Mouse (Mus musculus) MEL (cell line): ENCODE data around the gene Gm19668. TPM values are rescaled to one million over a fixed set of nuclear protein-coding genes. Genes with fewer than 3 reads are reported as not detected.
"Not testable (repeated sequence)": the region's sequence is repeated elsewhere in the genome, so short reads cannot be mapped to it uniquely, and the experiment has no call there.

Experiments used
- DNase-seq: peaks from one replicate; pipeline ENCODE4 v3.0.0; 2011; ENCODE audit warnings: low read depth, low spot score
- H3K27ac ChIP-seq: 2 replicates; pipeline ENCODE4 v1.5.1; 2012; ENCODE audit warnings: low read depth, mild to moderate bottlenecking, control low read depth, low read length, moderate library complexity; ENCODE audit not compliant: control insufficient read depth
- H3K27me3 ChIP-seq, 2 experiments: fragments of 150-350 bp in 1 of 2; sonication (generic) in 1 of 2; 2 replicates each; pipeline ENCODE4 v1.6.1; 2012; ENCODE audit warnings: low read length in 2 of 2, mild to moderate bottlenecking in 2 of 2, improper control_type of control experiment in 1 of 2, moderate library complexity in 1 of 2; ENCODE audit not compliant: insufficient read depth in 2 of 2, control insufficient read depth in 1 of 2
- H3K36me3 ChIP-seq, 2 experiments: 2 replicates each; pipeline ENCODE4 v1.6.1; 2012 to 2014; ENCODE audit warnings: low read length in 2 of 2, improper control_type of control experiment in 1 of 2, inconsistent platforms in 1 of 2, mild to moderate bottlenecking in 1 of 2; ENCODE audit not compliant: insufficient read depth in 2 of 2, control insufficient read depth in 1 of 2
- H3K4me1 ChIP-seq, 2 experiments: fragments of 150-350 bp in 1 of 2; sonication (generic) in 1 of 2; 2 replicates each; pipeline ENCODE4 v1.6.1; 2012; ENCODE audit warnings: low read length in 2 of 2, improper control_type of control experiment in 1 of 2, mild to moderate bottlenecking in 1 of 2; ENCODE audit not compliant: insufficient read depth in 2 of 2, control insufficient read depth in 1 of 2
- H3K4me3 ChIP-seq, 2 experiments: fragments of 150-350 bp in 1 of 2; sonication (generic) in 1 of 2; 2 replicates each; pipeline ENCODE4 v1.5.1; 2012; ENCODE audit warnings: low read depth in 2 of 2, low read length in 2 of 2, mild to moderate bottlenecking in 2 of 2, moderate library complexity in 2 of 2, control low read depth in 1 of 2, improper control_type of control experiment in 1 of 2; ENCODE audit not compliant: control insufficient read depth in 1 of 2, insufficient read depth in 1 of 2
- H3K79me2 ChIP-seq: 2 replicates; pipeline ENCODE4 v1.6.1; 2012; ENCODE audit warnings: mild to moderate bottlenecking, low read length, moderate library complexity; ENCODE audit not compliant: control insufficient read depth, poor library complexity, insufficient read depth
- H3K9ac ChIP-seq: 2 replicates; pipeline ENCODE4 v1.6.1; 2012; ENCODE audit warnings: low read depth, mild to moderate bottlenecking, control low read depth, low read length, moderate library complexity; ENCODE audit not compliant: control insufficient read depth, poor library complexity, severe bottlenecking
- H3K9me3 ChIP-seq: fragments of 150-350 bp; sonication (generic); replicated peaks from 2 replicates; pipeline ENCODE4 v1.6.1; 2012; ENCODE audit warnings: mild to moderate bottlenecking, low read length, improper control_type of control experiment, moderate library complexity; ENCODE audit not compliant: insufficient read depth
- NRF1 ChIP-seq: IDR thresholded peaks from 2 replicates; pipeline ENCODE4 v1.6.1; 2014; ENCODE audit warnings: low read depth, mild to moderate bottlenecking, inconsistent platforms, low read length, improper control_type of control experiment, moderate library complexity; ENCODE audit not compliant: poor library complexity, insufficient read depth, severe bottlenecking
- USF1 ChIP-seq: IDR thresholded peaks from 2 replicates; pipeline ENCODE4 v1.6.1; 2014; ENCODE audit warnings: low read depth, mild to moderate bottlenecking, inconsistent platforms, low read length, improper control_type of control experiment, moderate library complexity
- polyA plus RNA-seq, 2 experiments: library from polyadenylated mRNA; stranded (reverse) in 1 of 2; unstranded in 1 of 2; fragments of >175 nt in 1 of 2; fragments of >200 nt in 1 of 2; gene quantifications; 2 replicates each; pipeline versions ENCODE4 v1.2.1 to v1.2.4; 2012; ENCODE audit warnings: low replicate concordance in 2 of 2, low read depth in 1 of 2; ENCODE audit not compliant: insufficient read length in 2 of 2, insufficient read depth in 1 of 2, missing spikeins in 1 of 2
- total RNA-seq: library from RNA; depleted of rRNA; stranded (reverse); fragments of 300-350 nt; gene quantifications from 2 replicates; pipeline ENCODE4 v1.2.3, GENCODE M21; 2012

Gm19668 gene
- total and polyA plus RNA-seq, 3 experiments, result not detected

DNA sequence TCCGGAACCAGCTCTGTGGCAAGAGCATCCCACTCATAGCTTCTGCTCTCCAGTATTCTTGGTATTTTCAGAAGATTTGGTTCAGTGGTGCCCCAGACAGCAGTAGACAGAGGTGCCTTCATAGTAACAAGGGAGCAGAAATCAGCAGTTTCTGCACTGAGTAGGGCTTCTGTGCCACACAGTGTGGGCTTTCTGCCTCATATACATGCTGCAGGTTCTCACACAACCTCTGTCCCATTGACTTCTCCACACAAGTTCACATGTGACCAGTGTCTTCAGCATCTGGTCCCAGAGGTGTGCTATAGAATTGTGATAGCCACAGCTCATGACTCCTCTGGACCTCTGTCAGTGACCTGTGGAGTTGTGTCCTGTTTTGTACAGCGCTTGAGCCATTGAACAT lies 10.3 kb downstream of the Gm19668 start:
- H3K4me1 ChIP-seq, result no peaks in the 10 kb centered on the region
- H3K36me3 ChIP-seq, result no peaks in the 10 kb centered on the region
- TF ChIP-seq NRF1 (no peak), USF1 (no peak)
- no peak overlapping the region for H3K9ac ChIP-seq
- H3K79me2 ChIP-seq, result no peaks in the 10 kb centered on the region
- no peaks in the 10 kb centered on the region for H3K9me3 ChIP-seq
- DNase-seq, result no peak
- no peak overlapping the region for H3K27ac ChIP-seq
- no peaks in the 10 kb centered on the region; a peak in 1 of 4 replicates for H3K27me3 ChIP-seq
- H3K4me3 ChIP-seq, result no peak overlapping the region

DNA sequence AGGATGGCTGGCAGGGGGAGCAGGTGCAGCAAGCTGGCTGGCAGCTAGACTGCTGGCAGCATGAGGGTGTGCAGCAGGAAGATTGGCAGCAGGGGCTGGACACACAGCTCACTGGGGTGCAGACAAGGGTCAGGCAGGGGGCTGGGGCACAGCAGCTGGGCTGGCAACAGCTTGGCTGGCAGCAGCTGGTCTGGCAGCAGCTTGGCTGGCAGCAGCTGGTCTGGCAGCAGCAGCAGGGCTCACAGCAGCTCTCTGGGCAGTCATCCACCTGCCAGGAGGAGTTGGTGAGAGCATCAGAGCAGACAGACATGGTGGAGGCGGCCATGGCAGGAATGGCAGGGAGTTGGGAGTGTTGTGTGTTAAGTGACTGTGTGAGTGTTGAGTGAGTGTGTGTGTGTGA lies 11.1 kb downstream of the Gm19668 start, which contains the start of gene Gm7137:
Gm7137 (minus strand) TSS at position 325 of the 400 bp plus-strand sequence.
- H3K4me1 ChIP-seq, H3K79me2 ChIP-seq, H3K4me3 ChIP-seq, H3K9me3 ChIP-seq, H3K27ac ChIP-seq, H3K27me3 ChIP-seq, H3K36me3 ChIP-seq, H3K9ac ChIP-seq, DNase-seq: not testable (repeated sequence)

GRCm38 (mm10) chr10:77783396-77783795 lies 15.5 kb downstream of the Gm19668 start:
- not testable (repeated sequence) for H3K79me2 ChIP-seq, H3K4me1 ChIP-seq, H3K27me3 ChIP-seq, H3K36me3 ChIP-seq, H3K4me3 ChIP-seq, H3K9ac ChIP-seq, H3K27ac ChIP-seq, DNase-seq, H3K9me3 ChIP-seq

GRCm38 (mm10) chr10:77782442-77782841 lies 16.5 kb downstream of the Gm19668 start, which contains the start of gene Gm3250:
Gene Gm3250, minus strand, starts transcription at chr10:77782542.
- not testable (repeated sequence) for H3K27me3 ChIP-seq, H3K79me2 ChIP-seq, H3K36me3 ChIP-seq, H3K4me1 ChIP-seq, H3K4me3 ChIP-seq, DNase-seq, H3K27ac ChIP-seq, H3K9me3 ChIP-seq, H3K9ac ChIP-seq

DNA sequence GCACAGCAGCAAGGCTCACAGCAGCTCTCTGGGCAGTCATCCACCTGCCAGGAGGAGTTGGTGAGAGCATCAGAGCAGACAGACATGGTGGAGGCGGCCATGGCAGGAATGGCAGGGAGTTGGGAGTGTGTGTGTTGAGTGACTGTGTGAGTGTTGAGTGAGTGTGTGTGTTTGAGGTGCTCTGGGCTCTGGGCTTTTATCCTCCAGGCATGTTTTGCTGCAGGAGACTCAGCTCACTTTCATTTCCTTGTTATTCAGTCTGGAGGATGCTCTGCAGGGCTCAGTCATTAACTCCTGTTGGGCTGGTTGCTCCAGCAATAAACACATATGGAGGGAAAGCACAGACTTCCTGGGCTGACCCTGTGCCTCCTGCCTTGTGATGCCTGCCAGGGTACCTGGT lies 22.1 kb downstream of the Gm19668 start, which contains the start of gene Gm7138:
Gm7138 (minus strand) TSS at position 101 of the 400 bp plus-strand sequence.
- not testable (repeated sequence) for DNase-seq, H3K4me3 ChIP-seq, H3K36me3 ChIP-seq, H3K27me3 ChIP-seq, H3K9ac ChIP-seq, H3K9me3 ChIP-seq, H3K27ac ChIP-seq, H3K4me1 ChIP-seq, H3K79me2 ChIP-seq

DNA sequence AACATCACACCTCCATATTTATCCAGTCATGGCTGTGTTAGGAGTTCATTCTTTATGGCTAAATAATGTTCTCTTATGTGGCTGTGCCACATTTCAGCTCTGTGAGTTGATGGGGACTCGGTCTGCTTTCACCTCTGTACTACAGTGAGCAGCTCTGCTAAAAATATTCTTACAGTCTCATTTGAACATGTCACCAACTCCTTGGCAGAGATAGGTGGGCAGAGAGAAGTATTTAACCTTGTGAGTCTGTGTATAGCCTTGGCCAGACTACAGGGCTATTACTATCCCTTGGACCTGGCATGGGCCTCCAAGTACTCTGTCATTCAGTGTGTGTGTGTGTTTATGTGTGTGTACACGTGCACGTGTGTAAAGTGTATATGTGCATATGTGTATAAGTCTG lies 26.8 kb downstream of the Gm19668 start:
- not testable (repeated sequence) for H3K36me3 ChIP-seq, H3K27me3 ChIP-seq, H3K4me1 ChIP-seq

GRCm38 (mm10) chr10:77771225-77771624 lies 27.7 kb downstream of the Gm19668 start, which contains the start of gene Gm3238:
Gene Gm3238, minus strand, starts transcription at chr10:77771325.
- H3K9ac ChIP-seq, H3K27me3 ChIP-seq, H3K36me3 ChIP-seq, DNase-seq, H3K79me2 ChIP-seq, H3K4me1 ChIP-seq, H3K27ac ChIP-seq, H3K4me3 ChIP-seq, H3K9me3 ChIP-seq: not testable (repeated sequence)

More for the DNA sequence above, 26.8 kb downstream of the Gm19668 start:
- not testable (repeated sequence) for DNase-seq, H3K9me3 ChIP-seq, H3K27ac ChIP-seq, H3K4me3 ChIP-seq, H3K9ac ChIP-seq, H3K79me2 ChIP-seq
